Mouse (Mus musculus): ENCODE data around the gene Dennd4c. TPM values are rescaled to one million over a fixed set of nuclear protein-coding genes. Genes with fewer than 3 reads are reported as not detected.

Gene Dennd4c
- polyA plus RNA-seq (2015; fragmentation: Nextera tagmentation; extraction: Ambion mirVana): 2.7 and 3.9 TPM in 2 replicates

GRCm38 (mm10) chr4:86748336-86749291 lies at the start of gene Dennd4c:
Gene Dennd4c (plus strand): TSS chr4:86748555.
- peak within 1 kb of the TSS; percentile 73 for H3K4me3 ChIP-seq (replicated peaks)
- no peaks in the 10 kb centered on the region for H3K36me3 ChIP-seq
- peak within 1 kb of the TSS; percentile 75 for H3K4me2 ChIP-seq
- peak within 1 kb of the TSS; percentile 79 for H3K27ac ChIP-seq (replicated peaks)
- H3K4me1 ChIP-seq: peaks cover 20% of the 10 kb centered on the region
- H3K9me3 ChIP-seq (replicated peaks): no peaks in the 10 kb centered on the region
- peak within 1 kb of the TSS; percentile 94 for H3K9ac ChIP-seq (replicated peaks)
- peak; percentile 97 for ATAC-seq (ENCODE audit: low FRiP score)
- H3K27me3 ChIP-seq (replicated peaks): no peaks in the 10 kb centered on the region
- under 1% methylated on average over 94 of the region's 95 CpGs for WGBS

- H3K4me1 ChIP-seq: no peaks in the 10 kb centered on the region
- H3K9ac ChIP-seq (replicated peaks): no peak overlapping the region
- WGBS: 82% methylated on average over 5 of the region's 5 CpGs
- H3K4me2 ChIP-seq: no peak overlapping the region
- H3K9me3 ChIP-seq (replicated peaks): no peaks in the 10 kb centered on the region
- ATAC-seq (ENCODE audit: low FRiP score): no peak
- H3K27ac ChIP-seq (replicated peaks): no peak overlapping the region
- no peak overlapping the region for H3K4me3 ChIP-seq (replicated peaks)
- no peaks in the 10 kb centered on the region for H3K27me3 ChIP-seq (replicated peaks)
- no peaks in the 10 kb centered on the region for H3K36me3 ChIP-seq
Measured at GRCm38 (mm10) chr4:86699161-86699865, 49.0 kb upstream of the Dennd4c start.

DNA sequence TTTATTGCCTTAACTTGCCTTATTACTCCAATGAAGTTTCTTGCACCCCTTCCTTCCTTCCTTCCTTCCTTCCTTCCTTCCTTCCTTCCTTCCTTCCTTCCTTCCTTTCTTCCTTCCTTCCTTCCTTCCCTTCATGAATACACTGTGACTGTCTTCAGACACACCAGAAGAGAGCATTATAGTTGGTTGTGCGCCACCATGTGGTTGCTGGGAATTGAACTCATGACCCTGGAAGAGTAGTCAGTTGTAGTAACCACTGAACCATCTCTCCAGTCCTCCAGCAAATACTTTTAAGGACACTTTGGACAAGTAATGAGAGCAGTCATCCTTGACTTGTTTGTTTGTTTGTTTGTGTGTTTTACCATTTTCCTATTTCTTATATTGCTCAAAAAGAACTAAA lies 39.6 kb upstream of the Dennd4c start:
- Histone ChIP-seq H3K27ac (replicated peaks) (no peak overlapping the region), H3K9me3 (replicated peaks) (no peaks in the 10 kb centered on the region), H3K4me2 (no peak overlapping the region), H3K27me3 (replicated peaks) (no peaks in the 10 kb centered on the region), H3K9ac (replicated peaks) (no peak overlapping the region), H3K4me3 (replicated peaks) (no peak overlapping the region), H3K36me3 (no peaks in the 10 kb centered on the region), H3K4me1 (no peaks in the 10 kb centered on the region)
- ATAC-seq (ENCODE audit: low FRiP score): no peak
- 41% methylated on average over 1 of the region's 1 CpGs for WGBS

- Histone ChIP-seq H3K36me3 (no peaks in the 10 kb centered on the region), H3K4me3 (replicated peaks) (no peak overlapping the region), H3K4me2 (no peak overlapping the region), H3K9ac (replicated peaks) (no peak overlapping the region), H3K27me3 (replicated peaks) (no peaks in the 10 kb centered on the region), H3K4me1 (no peaks in the 10 kb centered on the region), H3K27ac (replicated peaks) (no peak overlapping the region), H3K9me3 (replicated peaks) (no peaks in the 10 kb centered on the region)
- 67% methylated on average over 6 of the region's 6 CpGs for WGBS
- ATAC-seq (ENCODE audit: low FRiP score): no peak
Measured at GRCm38 (mm10) chr4:86710034-86710650, 38.2 kb upstream of the Dennd4c start.

DNA sequence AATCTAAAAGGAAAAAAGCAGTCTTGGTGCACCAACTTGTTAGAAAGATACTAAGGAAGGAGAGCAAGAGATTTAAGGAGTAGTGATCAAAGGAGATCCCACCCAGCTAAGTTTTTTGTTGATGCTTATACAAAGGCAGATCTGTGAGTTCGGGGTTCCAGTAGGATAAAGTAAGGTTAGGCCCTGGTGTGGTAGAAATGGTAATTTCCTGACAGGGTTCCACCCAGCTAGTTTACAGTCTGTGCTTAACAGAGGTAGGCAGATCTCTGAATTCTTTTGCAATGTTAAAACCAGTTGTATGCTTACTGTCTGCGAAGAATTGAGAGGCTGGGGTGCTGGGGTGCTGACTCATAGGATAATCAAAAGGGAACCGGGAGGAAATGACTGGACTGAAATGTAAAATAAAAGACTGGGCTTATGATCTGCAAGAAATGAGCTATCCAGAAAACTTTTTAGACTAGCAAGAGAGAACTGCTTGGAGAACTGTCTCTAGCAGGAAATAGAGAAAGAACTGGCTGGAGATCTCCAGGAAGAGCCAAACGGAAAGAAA lies 37.6 kb upstream of the Dennd4c start:
- Histone ChIP-seq H3K9ac (replicated peaks) (no peak overlapping the region), H3K4me3 (replicated peaks) (no peak overlapping the region), H3K27me3 (replicated peaks) (no peaks in the 10 kb centered on the region), H3K27ac (replicated peaks) (no peak overlapping the region), H3K4me1 (no peaks in the 10 kb centered on the region), H3K9me3 (replicated peaks) (no peaks in the 10 kb centered on the region), H3K36me3 (no peaks in the 10 kb centered on the region), H3K4me2 (no peak overlapping the region)
- ATAC-seq (ENCODE audit: low FRiP score): no peak
- 66% methylated on average over 4 of the region's 4 CpGs for WGBS

DNA sequence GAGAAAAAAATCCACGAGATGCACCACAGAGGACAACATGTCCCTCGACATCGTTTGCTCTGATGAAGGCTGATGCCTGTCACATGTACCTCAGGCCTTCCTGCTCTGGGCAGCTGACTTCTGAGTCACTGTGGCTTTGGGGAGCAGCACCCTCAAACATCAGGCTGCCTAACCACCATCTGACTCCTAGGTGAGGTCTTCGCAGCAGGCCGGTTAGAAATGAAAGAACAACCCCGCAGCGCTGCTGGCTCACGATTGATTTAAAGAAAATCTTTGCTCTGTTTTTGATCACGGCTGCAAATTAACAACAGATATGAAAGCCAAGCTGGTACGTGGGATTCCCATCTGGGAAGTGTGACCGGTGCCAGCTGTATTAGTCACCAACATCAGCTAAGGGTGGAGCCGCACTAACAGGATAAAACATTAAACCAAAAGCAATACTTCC lies 35.6 kb upstream of the Dennd4c start:
- Histone ChIP-seq H3K9ac (replicated peaks) (no peak overlapping the region), H3K4me3 (replicated peaks) (no peak overlapping the region), H3K4me2 (no peak overlapping the region), H3K4me1 (no peaks in the 10 kb centered on the region), H3K9me3 (replicated peaks) (no peaks in the 10 kb centered on the region), H3K27ac (replicated peaks) (no peak overlapping the region), H3K36me3 (no peaks in the 10 kb centered on the region), H3K27me3 (replicated peaks) (no peaks in the 10 kb centered on the region)
- 92% methylated on average over 12 of the region's 12 CpGs for WGBS
- ATAC-seq (ENCODE audit: low FRiP score): no peak

- Histone ChIP-seq H3K4me3 (replicated peaks) (no peak overlapping the region), H3K36me3 (no peaks in the 10 kb centered on the region), H3K27ac (replicated peaks) (no peak overlapping the region), H3K27me3 (replicated peaks) (no peaks in the 10 kb centered on the region), H3K9me3 (replicated peaks) (no peaks in the 10 kb centered on the region), H3K4me2 (no peak overlapping the region), H3K9ac (replicated peaks) (no peak overlapping the region), H3K4me1 (no peaks in the 10 kb centered on the region)
- WGBS: 87% methylated on average over 2 of the region's 2 CpGs
- ATAC-seq (ENCODE audit: low FRiP score): no peak
Measured at GRCm38 (mm10) chr4:86713518-86713917, 34.8 kb upstream of the Dennd4c start.

DNA sequence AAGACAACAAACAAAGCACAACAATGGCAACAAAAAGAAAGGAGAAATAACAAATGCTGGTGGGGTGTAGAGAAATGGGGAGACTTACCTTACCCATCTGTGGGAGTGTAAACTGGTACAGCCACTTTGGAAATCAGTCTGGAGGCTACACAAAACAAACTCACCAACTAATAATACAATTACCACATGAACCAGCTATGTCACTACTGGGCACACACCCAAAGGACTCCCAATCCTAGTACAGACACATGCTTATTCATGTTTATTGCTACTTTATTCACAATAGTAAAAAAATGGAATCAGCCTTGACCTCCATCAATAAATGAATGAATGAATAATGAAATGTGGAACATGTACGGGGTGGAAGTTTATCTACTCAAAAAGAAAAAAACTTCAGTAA lies 33.0 kb upstream of the Dennd4c start:
- WGBS: 96% methylated on average over 1 of the region's 1 CpGs
- Histone ChIP-seq H3K4me1 (no peaks in the 10 kb centered on the region), H3K36me3 (no peaks in the 10 kb centered on the region), H3K27ac (replicated peaks) (no peak overlapping the region), H3K9ac (replicated peaks) (no peak overlapping the region), H3K4me2 (no peak overlapping the region), H3K27me3 (replicated peaks) (no peaks in the 10 kb centered on the region), H3K4me3 (replicated peaks) (no peak overlapping the region), H3K9me3 (replicated peaks) (no peaks in the 10 kb centered on the region)
- ATAC-seq (ENCODE audit: low FRiP score): no peak

DNA sequence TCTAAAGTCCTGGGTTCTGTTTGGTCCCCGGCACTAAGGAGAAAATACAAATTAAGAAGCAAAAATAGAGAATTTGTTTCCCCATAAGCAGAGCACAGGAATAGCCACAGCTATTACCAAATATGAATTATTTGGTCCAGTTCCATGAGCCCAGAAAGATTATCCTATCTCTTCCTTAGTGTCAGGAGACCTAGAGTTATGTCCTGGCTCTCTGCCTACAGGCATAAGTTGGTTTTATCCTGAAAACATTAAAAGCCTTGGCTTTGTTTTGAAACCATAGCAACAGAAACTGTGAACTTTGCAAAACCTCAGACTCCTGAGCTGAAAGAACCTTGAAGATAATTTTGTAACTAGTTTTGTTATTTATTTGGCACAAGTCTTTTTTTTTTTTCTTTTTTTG lies 31.2 kb upstream of the Dennd4c start:
- 77% methylated on average over 1 of the region's 1 CpGs for WGBS
- Histone ChIP-seq H3K27ac (replicated peaks) (no peak overlapping the region), H3K4me3 (replicated peaks) (no peak overlapping the region), H3K9ac (replicated peaks) (no peak overlapping the region), H3K4me1 (no peaks in the 10 kb centered on the region), H3K36me3 (no peaks in the 10 kb centered on the region), H3K27me3 (replicated peaks) (no peaks in the 10 kb centered on the region), H3K9me3 (replicated peaks) (no peaks in the 10 kb centered on the region), H3K4me2 (no peak overlapping the region)
- ATAC-seq (ENCODE audit: low FRiP score): no peak

DNA sequence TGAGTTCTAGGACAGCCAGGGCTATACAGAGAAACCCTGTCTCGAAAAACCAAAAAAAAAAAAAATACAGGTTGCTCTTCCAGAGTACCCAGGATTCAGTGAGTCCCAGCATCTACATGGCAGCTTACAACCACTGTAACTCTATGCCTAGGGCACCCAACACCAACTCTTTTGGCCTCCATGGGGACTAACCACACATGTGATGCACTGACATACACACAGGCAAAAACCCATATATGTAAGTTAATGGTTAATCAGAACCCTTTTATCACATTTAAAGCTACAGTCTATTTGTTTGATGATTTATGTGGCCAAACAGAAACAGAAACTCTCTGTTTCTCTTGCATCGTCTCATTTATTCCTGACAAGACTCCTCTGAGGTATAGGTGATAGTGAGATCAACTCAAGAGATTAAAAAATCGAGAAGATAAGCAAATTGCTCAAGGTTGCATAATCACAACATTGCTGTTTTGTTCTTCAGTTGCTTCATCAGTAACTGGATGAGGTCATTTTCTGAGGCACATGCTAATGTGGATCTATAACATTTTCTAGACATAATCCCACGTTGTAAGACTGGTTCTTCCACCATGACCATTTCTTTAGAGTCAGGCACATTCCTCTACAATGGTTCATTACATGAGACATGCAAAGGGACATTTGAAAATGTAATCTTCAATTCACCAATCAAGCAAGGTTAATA lies 29.3 kb upstream of the Dennd4c start:
- Histone ChIP-seq H3K4me3 (replicated peaks) (no peak overlapping the region), H3K27ac (replicated peaks) (no peak overlapping the region), H3K9me3 (replicated peaks) (no peaks in the 10 kb centered on the region), H3K27me3 (replicated peaks) (no peaks in the 10 kb centered on the region), H3K4me1 (no peaks in the 10 kb centered on the region), H3K9ac (replicated peaks) (no peak overlapping the region), H3K36me3 (no peaks in the 10 kb centered on the region), H3K4me2 (no peak overlapping the region)
- 77% methylated on average over 4 of the region's 4 CpGs for WGBS
- no peak for ATAC-seq (ENCODE audit: low FRiP score)

- H3K9ac ChIP-seq (replicated peaks): no peak overlapping the region
- H3K4me3 ChIP-seq (replicated peaks): no peak overlapping the region
- H3K9me3 ChIP-seq (replicated peaks): no peaks in the 10 kb centered on the region
- no peaks in the 10 kb centered on the region for H3K36me3 ChIP-seq
- no peaks in the 10 kb centered on the region for H3K4me1 ChIP-seq
- no peak for ATAC-seq (ENCODE audit: low FRiP score)
- no peaks in the 10 kb centered on the region for H3K27me3 ChIP-seq (replicated peaks)
- H3K27ac ChIP-seq (replicated peaks): no peak overlapping the region
- no peak overlapping the region for H3K4me2 ChIP-seq
- 84% methylated on average over 8 of the region's 8 CpGs for WGBS
Measured at GRCm38 (mm10) chr4:86721856-86722358, 26.4 kb upstream of the Dennd4c start.
